Mouse (Mus musculus): Measurements from ENCODE around the gene Edc4. TPM values are rescaled to one million over a fixed set of nuclear protein-coding genes. Genes with fewer than 3 reads are reported as not detected.

Edc4 gene
- polyA plus RNA-seq, 1 experiment: 71.3 TPM

GRCm38 (mm10) chr8:105850611-105851010, 30.1 kb upstream of the Edc4 start:
- H3K4me1 ChIP-seq (ENCODE audit: control insufficient read depth, insufficient read depth, insufficient read length): no peaks in the 10 kb centered on the region; the same call in 1 of the 2 replicates
- H3K4me3 ChIP-seq (ENCODE audit: extremely low read depth, insufficient read depth, insufficient read length): no peak overlapping the region
- TF ChIP-seq POLR2A (IDR thresholded peaks at IDR 0.05; ENCODE audit: low read depth, low read length) (no peak), CTCF (IDR thresholded peaks at IDR 0.05; ENCODE audit: extremely low read depth, insufficient read depth, insufficient read length, insufficient replicate concordance) (no peak)
- H3K27ac ChIP-seq (ENCODE audit: insufficient read depth, low read length): no peak overlapping the region
- H3K27me3 ChIP-seq (ENCODE audit: control insufficient read depth, insufficient read depth, low read length): no peaks in the 10 kb centered on the region
- 84% methylated on average over 7 of the region's 7 CpGs for WGBS
- peaks cover 5% of the 10 kb centered on the region for H3K36me3 ChIP-seq (ENCODE audit: control insufficient read depth, insufficient read depth, low read length)
- no peak for DNase-seq (ENCODE audit: low read depth in 1 of 2, low spot score in 2 of 2)

GRCm38 (mm10) chr8:105851651-105852143, 29.0 kb upstream of the Edc4 start:
- peak; percentile 60 for TF ChIP-seq POLR2A (IDR thresholded peaks at IDR 0.05; ENCODE audit: low read depth, low read length)
- no peak for TF ChIP-seq CTCF (IDR thresholded peaks at IDR 0.05; ENCODE audit: extremely low read depth, insufficient read depth, insufficient read length, insufficient replicate concordance)
- Histone ChIP-seq H3K27me3 (ENCODE audit: control insufficient read depth, insufficient read depth, low read length) (no peaks in the 10 kb centered on the region), H3K4me3 (ENCODE audit: extremely low read depth, insufficient read depth, insufficient read length) (peak overlapping the region; percentile 96), H3K4me1 (ENCODE audit: control insufficient read depth, insufficient read depth, insufficient read length) (peaks cover 9% of the 10 kb centered on the region; the same call in 1 of the 2 replicates), H3K27ac (ENCODE audit: insufficient read depth, low read length) (peak overlapping the region; percentile 41; the same call in 1 of the 2 replicates), H3K36me3 (ENCODE audit: control insufficient read depth, insufficient read depth, low read length) (peaks cover 3% of the 10 kb centered on the region)
- WGBS: under 1% methylated on average over 34 of the region's 34 CpGs
- DNase-seq (ENCODE audit: low read depth in 1 of 2, low spot score in 2 of 2): peak; percentile 62 to 86

- DNase-seq (ENCODE audit: low read depth in 1 of 2, low spot score in 2 of 2): no peak
- Histone ChIP-seq H3K27me3 (ENCODE audit: control insufficient read depth, insufficient read depth, low read length) (no peaks in the 10 kb centered on the region), H3K4me3 (ENCODE audit: extremely low read depth, insufficient read depth, insufficient read length) (no peak overlapping the region), H3K27ac (ENCODE audit: insufficient read depth, low read length) (no peak overlapping the region), H3K36me3 (ENCODE audit: control insufficient read depth, insufficient read depth, low read length) (peaks cover 3% of the 10 kb centered on the region), H3K4me1 (ENCODE audit: control insufficient read depth, insufficient read depth, insufficient read length) (peaks cover 9% of the 10 kb centered on the region; the same call in 1 of the 2 replicates)
- 82% methylated on average over 12 of the region's 12 CpGs for WGBS
- no peak for TF ChIP-seq POLR2A (IDR thresholded peaks at IDR 0.05; ENCODE audit: low read depth, low read length)
- TF ChIP-seq CTCF (IDR thresholded peaks at IDR 0.05; ENCODE audit: extremely low read depth, insufficient read depth, insufficient read length, insufficient replicate concordance): no peak
These were observed 28.4 kb upstream of the Edc4 start for GRCm38 (mm10) chr8:105852146-105852729.

- H3K27ac ChIP-seq (ENCODE audit: insufficient read depth, low read length): no peak within 1 kb of the TSS
- TF ChIP-seq CTCF (IDR thresholded peaks at IDR 0.05; ENCODE audit: extremely low read depth, insufficient read depth, insufficient read length, insufficient replicate concordance) (no peak), POLR2A (IDR thresholded peaks at IDR 0.05; ENCODE audit: low read depth, low read length) (no peak)
- H3K36me3 ChIP-seq (ENCODE audit: control insufficient read depth, insufficient read depth, low read length): peaks cover 3% of the 10 kb centered on the region
- DNase-seq (ENCODE audit: low read depth in 1 of 2, low spot score in 2 of 2): no peak
- no peak within 1 kb of the TSS for H3K4me3 ChIP-seq (ENCODE audit: extremely low read depth, insufficient read depth, insufficient read length)
- peaks cover 9% of the 10 kb centered on the region; the same call in 1 of the 2 replicates for H3K4me1 ChIP-seq (ENCODE audit: control insufficient read depth, insufficient read depth, insufficient read length)
- no peaks in the 10 kb centered on the region for H3K27me3 ChIP-seq (ENCODE audit: control insufficient read depth, insufficient read depth, low read length)
- 92% methylated on average over 3 of the region's 3 CpGs for WGBS
These were observed 27.5 kb upstream of the Edc4 start, which contains the start of gene Cenpt for GRCm38 (mm10) chr8:105853178-105853577. Cenpt (minus strand) TSS chr8:105853278.

- no peak overlapping the region for H3K27ac ChIP-seq (ENCODE audit: insufficient read depth, low read length)
- no peaks in the 10 kb centered on the region for H3K27me3 ChIP-seq (ENCODE audit: control insufficient read depth, insufficient read depth, low read length)
- TF ChIP-seq CTCF (IDR thresholded peaks at IDR 0.05; ENCODE audit: extremely low read depth, insufficient read depth, insufficient read length, insufficient replicate concordance): no peak
- TF ChIP-seq POLR2A (IDR thresholded peaks at IDR 0.05; ENCODE audit: low read depth, low read length): no peak
- DNase-seq (ENCODE audit: low read depth in 1 of 2, low spot score in 2 of 2): no peak
- WGBS: 36% methylated on average over 8 of the region's 8 CpGs
- no peaks in the 10 kb centered on the region for H3K36me3 ChIP-seq (ENCODE audit: control insufficient read depth, insufficient read depth, low read length)
- H3K4me3 ChIP-seq (ENCODE audit: extremely low read depth, insufficient read depth, insufficient read length): no peak overlapping the region
- peaks cover 9% of the 10 kb centered on the region; the same call in 1 of the 2 replicates for H3K4me1 ChIP-seq (ENCODE audit: control insufficient read depth, insufficient read depth, insufficient read length)
These were observed 26.4 kb upstream of the Edc4 start for GRCm38 (mm10) chr8:105854303-105854702.

- TF ChIP-seq POLR2A (IDR thresholded peaks at IDR 0.05; ENCODE audit: low read depth, low read length) (peak; percentile 29; the same call in 1 of the 2 replicates), CTCF (IDR thresholded peaks at IDR 0.05; ENCODE audit: extremely low read depth, insufficient read depth, insufficient read length, insufficient replicate concordance) (peak; percentile 91)
- no peaks in the 10 kb centered on the region for H3K36me3 ChIP-seq (ENCODE audit: control insufficient read depth, insufficient read depth, low read length)
- under 1% methylated on average over 43 of the region's 43 CpGs for WGBS
- peaks cover 9% of the 10 kb centered on the region; the same call in 1 of the 2 replicates for H3K4me1 ChIP-seq (ENCODE audit: control insufficient read depth, insufficient read depth, insufficient read length)
- H3K27me3 ChIP-seq (ENCODE audit: control insufficient read depth, insufficient read depth, low read length): no peaks in the 10 kb centered on the region
- H3K27ac ChIP-seq (ENCODE audit: insufficient read depth, low read length): peak within 1 kb of the TSS; percentile 88
- peak; percentile 87 to 94 for DNase-seq (ENCODE audit: low read depth in 1 of 2, low spot score in 2 of 2)
- peak within 1 kb of the TSS; percentile 95 for H3K4me3 ChIP-seq (ENCODE audit: extremely low read depth, insufficient read depth, insufficient read length)
These were observed 25.9 kb upstream of the Edc4 start, which contains the start of gene Thap11 for GRCm38 (mm10) chr8:105854715-105855216. Thap11 (plus strand) TSS chr8:105855132.
